22 mouse cellular contexts compared by ENCODE assay signal in genomic region chr4:107999380-107999779, GRCm38 (mm10). TPM values are rescaled to one million over a fixed set of nuclear protein-coding genes. Genes with fewer than 3 reads are reported as not detected.
DNase-seq lines count a peak whose midpoint lies in the region; ATAC-seq and TF ChIP-seq lines count a peak whose summit lies in the region.
"Had no signal": no experiment of that assay in that cellular context is flagged by ENCODE, and none has a peak within 500 bp of the region (broad histone marks: within the 10 kb centered on the region; RNA-seq: fewer than 3 reads in every experiment).

No protein-coding gene starts in this region.

- peak; percentile 95 for DNase-seq in heart, adult 11 months
- no peak for DNase-seq in heart, postnatal 4 days
- peak; percentile 50 for DNase-seq in kidney, postnatal 10 days
- DNase-seq in kidney, adult 9 months: no peak
- DNase-seq in hindbrain, postnatal 0 days (ENCODE audit: low spot score): no peak
- DNase-seq in thymus, postnatal 4 days: no peak
- DNase-seq: cerebellum, adult 9-11 months; forebrain, postnatal 0 days; layer of hippocampus, postnatal 36 days; thymus, postnatal 14 days had no signal

- 73% methylated on average over 1 of the region's 1 CpGs for WGBS in heart, embryonic 13.5 days
- WGBS in hindbrain, postnatal 0 days: 83% methylated on average over 1 of the region's 1 CpGs

- H3K4me3 ChIP-seq in E14TG2a.4 (replicated peaks; ENCODE audit: low read length): peak overlapping the region; percentile 57
- H3K4me3 ChIP-seq in heart, embryonic 13.5 days: no peak overlapping the region
- no peak overlapping the region for H3K4me3 ChIP-seq in hindbrain, postnatal 0 days (ENCODE audit: low read length)
- H3K4me3 ChIP-seq: forebrain, embryonic 10.5 days; intestine, embryonic 15.5 days; limb, embryonic 12.5 days; liver, embryonic 12.5 days had no signal

- H3K4me2 ChIP-seq in heart, embryonic 13.5 days: 0 out of 2 replicates have a peak overlapping the region, but pooled peaks have one; percentile 19
- H3K4me2 ChIP-seq in hindbrain, postnatal 0 days (ENCODE audit: low read depth, low read length): no peak overlapping the region
- H3K4me2 ChIP-seq: hindbrain, embryonic 14.5 days; intestine, embryonic 15.5 days; limb, embryonic 12.5 days; liver, embryonic 12.5 days had no signal

- H3K9me3 ChIP-seq in E14TG2a.4 (ENCODE audit: low read length): no peaks in the 10 kb centered on the region
- peaks cover 7% of the 10 kb centered on the region; the same call in 1 of the 2 replicates for H3K9me3 ChIP-seq in heart, embryonic 13.5 days
- no peaks in the 10 kb centered on the region for H3K9me3 ChIP-seq in hindbrain, postnatal 0 days (ENCODE audit: low read length)
- H3K9me3 ChIP-seq: forebrain, embryonic 10.5 days; intestine, embryonic 15.5 days; limb, embryonic 12.5 days; liver, embryonic 12.5 days had no signal

- peaks cover 19% of the 10 kb centered on the region; the same call in 1 of the 2 replicates for H3K27me3 ChIP-seq in E14TG2a.4 (ENCODE audit: insufficient read depth, low read length)
- H3K27me3 ChIP-seq in heart, embryonic 13.5 days (replicated peaks): peaks cover 5% of the 10 kb centered on the region; the same call in 1 of the 2 replicates
- no peaks in the 10 kb centered on the region for H3K27me3 ChIP-seq in hindbrain, postnatal 0 days (ENCODE audit: insufficient read depth, low read length)
- H3K27me3 ChIP-seq: intestine, embryonic 15.5 days; limb, embryonic 12.5 days; liver, embryonic 12.5 days had no signal

- H3K36me3 ChIP-seq in E14TG2a.4 (ENCODE audit: insufficient read depth, low read length): no peaks in the 10 kb centered on the region
- no peaks in the 10 kb centered on the region for H3K36me3 ChIP-seq in heart, embryonic 13.5 days
- H3K36me3 ChIP-seq in hindbrain, postnatal 0 days (ENCODE audit: insufficient read depth, low read length): no peaks in the 10 kb centered on the region
- H3K36me3 ChIP-seq: forebrain, embryonic 10.5 days; intestine, embryonic 15.5 days; limb, embryonic 12.5 days; liver, embryonic 12.5 days had no signal

- H3K9ac ChIP-seq in heart, embryonic 13.5 days: no peak overlapping the region
- H3K9ac ChIP-seq in hindbrain, postnatal 0 days (replicated peaks; ENCODE audit: low read length): no peak overlapping the region
- H3K9ac ChIP-seq: forebrain, postnatal 0 days; hindbrain, embryonic 14.5 days; intestine, embryonic 15.5 days; limb, embryonic 12.5 days; liver, embryonic 12.5 days had no signal

- peaks cover 23% of the 10 kb centered on the region for H3K4me1 ChIP-seq in E14TG2a.4 (replicated peaks; ENCODE audit: low read depth, low read length)
- peaks cover 12% of the 10 kb centered on the region for H3K4me1 ChIP-seq in heart, embryonic 13.5 days
- no peaks in the 10 kb centered on the region for H3K4me1 ChIP-seq in hindbrain, postnatal 0 days (ENCODE audit: insufficient read depth, low read length)
- H3K4me1 ChIP-seq: intestine, embryonic 15.5 days; liver, embryonic 12.5 days had no signal

- ATAC-seq in heart, embryonic 13.5 days (ENCODE audit: extremely low read depth, insufficient number of reproducible peaks, low FRiP score, low TSS enrichment): no peak
- no peak for ATAC-seq in hindbrain, postnatal 0 days
- ATAC-seq: forebrain, postnatal 0 days; intestine, embryonic 15.5 days; liver, embryonic 12.5 days had no signal

- TF ChIP-seq CTCF in E14TG2a.4 (conservative IDR thresholded peaks at IDR 0.05; ENCODE audit: low read length): no peak
- TF ChIP-seq CTCF in hindbrain, postnatal 0 days (IDR thresholded peaks at IDR 0.05; ENCODE audit: low read depth): no peak

- H3K27ac ChIP-seq in heart, embryonic 13.5 days (replicated peaks): no peak overlapping the region
- H3K27ac ChIP-seq in hindbrain, postnatal 0 days: no peak overlapping the region
- H3K27ac ChIP-seq: forebrain, embryonic 10.5 days; hindbrain, embryonic 14.5 days; intestine, embryonic 15.5 days; limb, embryonic 12.5 days; liver, embryonic 12.5 days had no signal

RNA-seq across cellular contexts. Expression of gene Slc1a7, which starts 31.2 kb away (rescaled TPM):
- total RNA-seq in heart, postnatal 4 days (2021): not detected
- not detected in 2 replicates for polyA plus RNA-seq in heart, embryonic 13.5 days (2015; fragmentation: Nextera tagmentation; extraction: Ambion mirVana)
- 0.25 TPM in 1 of 2 replicates, not detected in the other for total RNA-seq in hindbrain, postnatal 0 days (2014; rRNA removed)
- 0.05 and 0.09 TPM in 2 replicates for polyA plus RNA-seq in hindbrain, postnatal 0 days (2015; fragmentation: Nextera tagmentation; extraction: Ambion mirVana)
- total RNA-seq: common myeloid progenitor, adult 5-6 weeks; forebrain, postnatal 0 days; left cerebral cortex, postnatal 10 days; megakaryocyte progenitor cell, adult 5-6 weeks had no signal
- polyA plus RNA-seq: limb, embryonic 12.5 days; liver, embryonic 12.5 days; midbrain, embryonic 14.5 days; neural tube, embryonic 11.5 days had no signal

Comparison
In these comparisons a context has a peak if more than half of its experiments do, and no peak if none do; other contexts are left out.
1. DNase-seq: peak in heart, adult 11 months (single experiment) and kidney, postnatal 10 days (single experiment); none in heart, postnatal 4 days (single experiment), kidney, adult 9 months (single experiment), hindbrain, postnatal 0 days (single experiment) and thymus, postnatal 4 days (single experiment).